Mouse (Mus musculus) mammary gland, adult 2 months (tissue): ENCODE results near the gene Ikbkg. TPM values are rescaled to one million over a fixed set of nuclear protein-coding genes. Genes with fewer than 3 reads are reported as not detected.

ENCODE experiments used
- polyA plus RNA-seq: library from polyadenylated mRNA; depleted of rRNA; stranded (reverse); fragments of >200 nt; gene quantifications from 2 replicates; pipeline ENCODE4 v1.2.3, GENCODE M21; 2012; ENCODE audit warnings: low replicate concordance; rRNA removed

Ikbkg gene
- 11.1 and 19.5 TPM in 2 replicates for polyA plus RNA-seq

DNA sequence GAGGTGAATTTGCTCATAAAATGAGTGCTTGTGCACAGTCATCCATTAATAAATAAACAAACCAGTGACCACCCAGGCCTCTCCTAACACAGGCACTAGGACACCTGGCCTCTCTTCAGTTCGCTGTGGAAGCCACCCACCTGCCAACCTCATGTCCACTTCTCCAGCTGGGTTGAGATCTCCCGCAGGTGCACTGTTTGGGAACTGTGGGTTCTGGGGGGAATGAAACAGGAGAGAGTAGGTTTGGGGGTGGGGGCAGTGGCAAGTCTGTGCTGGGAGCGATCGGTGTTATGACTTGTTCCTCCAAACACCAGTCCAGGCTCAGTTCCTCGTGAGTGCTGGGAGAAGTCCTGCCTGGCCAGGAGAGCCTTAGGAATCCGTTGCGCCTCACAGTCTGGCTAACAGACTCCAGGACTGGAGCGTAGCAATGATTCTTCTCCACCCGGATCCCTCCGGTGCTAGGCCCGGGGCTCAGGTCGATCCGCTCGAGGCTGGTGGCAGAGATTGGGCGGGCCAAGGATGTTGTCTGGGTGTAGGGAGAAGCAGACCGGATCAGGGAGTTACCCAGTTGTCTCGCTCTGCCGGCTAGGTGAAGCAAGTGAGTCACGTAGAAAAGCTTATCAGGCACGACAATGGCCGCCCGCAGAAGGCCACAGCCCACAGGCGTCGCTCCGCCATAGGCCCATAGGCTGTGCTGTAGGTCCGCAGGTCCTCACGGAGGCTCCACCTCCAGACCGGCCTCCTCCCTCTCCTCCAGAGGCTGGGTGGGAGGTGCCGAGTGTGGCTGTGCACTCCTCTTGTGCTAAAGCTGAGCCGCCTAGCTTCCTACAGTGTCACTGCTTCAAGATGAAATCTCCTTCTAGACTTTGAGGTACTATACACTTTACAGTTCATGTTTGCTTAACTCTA is at the start of gene Ikbkg, which contains the start of gene Fam3a:
Gene Ikbkg, plus strand, starts transcription at position 756 of the 909 bp plus-strand sequence.
Gene Fam3a, minus strand, starts transcription at position 738 of the 909 bp plus-strand sequence.

DNA sequence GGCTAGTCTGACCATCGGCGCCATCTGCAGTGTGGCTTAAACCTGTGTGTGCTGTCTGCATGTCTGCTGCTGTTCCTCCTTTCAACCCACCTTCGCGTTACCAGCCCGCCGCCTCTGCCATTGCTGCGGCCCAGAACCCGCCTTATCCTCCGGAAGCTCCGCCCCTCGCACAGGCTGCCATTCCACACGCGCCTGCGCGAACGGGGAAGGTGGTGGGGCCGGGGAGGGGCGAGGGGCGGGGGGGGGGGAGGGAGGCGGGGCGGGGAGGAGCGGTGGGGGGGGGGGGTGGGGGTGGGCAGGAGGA is 39.7 kb upstream of the Ikbkg start, which contains the start of gene Lage3:
Gene Lage3, minus strand, starts transcription at position 152 of the 304 bp plus-strand sequence.

DNA sequence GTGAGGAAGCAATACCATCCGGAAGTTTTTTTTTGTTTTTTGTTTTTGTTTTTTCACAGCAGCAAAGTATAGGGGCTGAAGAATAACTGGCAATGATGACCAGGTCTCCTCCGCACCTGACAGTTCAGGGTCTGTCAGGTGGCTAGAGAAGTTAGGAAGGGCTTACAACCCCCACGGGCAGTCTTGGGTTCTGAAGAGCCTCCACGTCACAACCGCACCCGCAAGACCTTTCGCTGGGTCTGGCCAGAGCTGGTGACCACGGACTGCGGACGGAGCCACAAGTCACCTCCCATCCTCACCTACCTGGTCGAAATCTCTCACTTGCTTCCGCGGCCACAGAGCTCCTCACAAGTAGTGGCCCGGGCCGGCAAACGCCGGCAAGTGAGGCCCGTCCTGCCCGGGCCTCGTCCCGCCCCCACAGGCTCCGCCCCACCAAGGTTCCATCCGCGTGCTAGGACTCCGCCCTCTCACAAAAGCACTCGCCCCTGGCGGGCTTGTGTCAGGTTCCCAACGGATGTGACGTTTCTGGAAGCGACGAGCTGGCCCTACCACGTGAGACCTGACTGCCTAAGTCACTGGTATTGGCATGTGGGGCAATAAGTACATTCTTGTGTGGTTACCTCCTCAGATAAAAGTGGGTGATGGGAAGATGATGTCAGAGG is 20.1 kb upstream of the Ikbkg start, which contains the start of the genes Ubl4a and Slc10a3:
Gene Ubl4a, minus strand, starts transcription at position 331 of the 662 bp plus-strand sequence.
Gene Slc10a3, minus strand, starts transcription at position 462 of the 662 bp plus-strand sequence.

DNA sequence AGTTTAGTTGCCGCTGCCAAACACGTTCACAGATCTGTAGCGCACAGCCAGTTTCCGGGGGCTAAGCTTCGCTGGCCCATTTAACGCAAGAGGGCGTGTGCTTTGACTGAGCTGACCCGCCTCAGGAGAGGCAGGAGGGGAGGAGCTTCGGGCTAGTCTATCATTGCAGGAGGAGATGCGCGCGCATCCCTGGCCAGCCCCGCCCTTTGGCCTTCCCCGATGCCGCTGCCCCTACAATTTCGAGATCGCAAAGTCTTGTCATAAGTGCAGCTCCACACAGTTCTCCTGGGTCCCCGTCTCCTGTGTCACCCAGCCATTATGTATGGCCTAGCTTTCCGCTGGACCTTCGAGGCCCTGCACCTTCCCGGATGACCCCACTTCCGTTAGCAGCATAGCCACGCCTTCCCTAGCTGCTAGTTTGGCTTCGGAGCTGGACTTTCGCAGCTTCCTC is 35.8 kb downstream of the Ikbkg start, which contains the start of gene G6pdx:
Gene G6pdx, minus strand, starts transcription at position 369 of the 451 bp plus-strand sequence.

DNA sequence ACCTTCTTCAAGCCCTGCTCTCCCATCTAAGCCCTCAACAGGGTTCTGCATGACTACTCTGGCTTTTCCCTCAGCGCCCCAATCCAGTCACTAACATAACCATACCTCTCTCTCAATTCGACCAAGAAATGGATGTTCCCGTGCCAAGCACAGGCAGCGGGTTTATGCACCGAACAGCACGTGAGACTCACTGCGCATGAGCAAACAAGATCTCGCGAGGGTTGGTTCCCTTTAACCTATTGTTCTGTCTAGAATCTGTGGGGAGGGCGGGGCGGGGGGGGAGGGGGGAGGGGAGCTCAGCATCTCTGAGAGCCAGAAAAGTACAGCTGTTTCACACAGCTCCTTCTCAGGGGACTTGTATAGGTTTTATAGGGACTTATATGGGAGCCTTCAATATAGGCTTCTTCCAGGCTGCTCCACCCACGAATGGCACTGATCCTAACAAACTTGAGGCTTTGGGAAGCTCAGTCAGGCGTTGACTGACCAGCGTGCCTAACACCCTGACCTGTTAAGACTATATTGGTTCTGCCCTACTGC is 88.3 kb downstream of the Ikbkg start, which contains the start of gene Gm6880:
Gene Gm6880, minus strand, starts transcription at position 51 of the 537 bp plus-strand sequence.

Other genes with a start within 250 kb of the Ikbkg start
- not detected in 2 replicates for gene Tex28, start 225.5 kb upstream of the Ikbkg start, polyA plus RNA-seq
- gene Tktl1, start 216.0 kb upstream of the Ikbkg start, polyA plus RNA-seq: 0.19 TPM in 1 of 2 replicates, not detected in the other
- 435 and 465 TPM in 2 replicates for gene Flna, start 143.5 kb upstream of the Ikbkg start, polyA plus RNA-seq
- gene Emd, start 138.6 kb upstream of the Ikbkg start, polyA plus RNA-seq: 54.0 and 73.1 TPM in 2 replicates
- gene Rpl10, start 122.5 kb upstream of the Ikbkg start, polyA plus RNA-seq: 1,218 and 1,546 TPM in 2 replicates
- 128 and 141 TPM in 2 replicates for gene Taz, start 111.4 kb upstream of the Ikbkg start, polyA plus RNA-seq
- 19.4 and 84.6 TPM in 2 replicates for gene Dnase1l1, start 111.0 kb upstream of the Ikbkg start, polyA plus RNA-seq
- gene Atp6ap1, start 96.2 kb upstream of the Ikbkg start, polyA plus RNA-seq: 366 and 441 TPM in 2 replicates
- 190 and 385 TPM in 2 replicates for gene Gdi1, start 88.3 kb upstream of the Ikbkg start, polyA plus RNA-seq
- 10.4 and 13.7 TPM in 2 replicates for gene Fam50a, start 80.3 kb upstream of the Ikbkg start, polyA plus RNA-seq
- 35.3 and 37.3 TPM in 2 replicates for gene Plxna3, start 64.2 kb upstream of the Ikbkg start, polyA plus RNA-seq
- 35.5 and 59.7 TPM in 2 replicates for gene Lage3, start 39.7 kb upstream of the Ikbkg start, polyA plus RNA-seq
- gene Ubl4a, start 20.1 kb upstream of the Ikbkg start, polyA plus RNA-seq: 31.4 and 52.5 TPM in 2 replicates
- 20.2 and 38.4 TPM in 2 replicates for gene Slc10a3, start 19.9 kb upstream of the Ikbkg start, polyA plus RNA-seq
- 43.6 and 48.4 TPM in 2 replicates for gene Fam3a, start within 50 bp of the Ikbkg start, polyA plus RNA-seq
- 121 and 216 TPM in 2 replicates for gene G6pdx, start 35.9 kb downstream of the Ikbkg start, polyA plus RNA-seq
- not detected in 2 replicates for gene Gm6880, start 88.1 kb downstream of the Ikbkg start, polyA plus RNA-seq
- gene Olfr1326-ps1, start 181.6 kb downstream of the Ikbkg start, polyA plus RNA-seq: not detected in 2 replicates
- gene Olfr1325, start 199.4 kb downstream of the Ikbkg start, polyA plus RNA-seq: not detected in 2 replicates